Mouse (Mus musculus) C2C12 (cell line): Measurements from ENCODE around the gene Vps16. TPM values are rescaled to one million over a fixed set of nuclear protein-coding genes. Genes with fewer than 3 reads are reported as not detected.

Source experiments
- H3K27me3 ChIP-seq: one replicate; pipeline ENCODE4 v1.6.1; 2011; ENCODE audit not compliant: control insufficient read depth, insufficient read depth, insufficient read length
- H3K36me3 ChIP-seq: one replicate; pipeline ENCODE4 v1.6.1; 2011; ENCODE audit not compliant: control insufficient read depth, insufficient read depth
- H3K4me3 ChIP-seq: one replicate; pipeline ENCODE4 v1.5.1; 2011; ENCODE audit warnings: mild to moderate bottlenecking, control low read depth; ENCODE audit not compliant: poor library complexity, insufficient read depth, severe bottlenecking
- H3K79me2 ChIP-seq: one replicate; pipeline ENCODE4 v1.6.1; 2011; ENCODE audit not compliant: control insufficient read depth, insufficient read depth
- H3K79me3 ChIP-seq: one replicate; pipeline ENCODE4 v1.6.1; 2011; ENCODE audit warnings: low read depth, control low read depth
- H3ac ChIP-seq: one replicate; pipeline ENCODE3; 2011; ENCODE audit warnings: low read depth; ENCODE audit not compliant: control insufficient read depth, insufficient read length
- CEBPB ChIP-seq: IDR thresholded peaks from one replicate; pipeline ENCODE4 v1.6.1; 2011; ENCODE audit warnings: low read depth, mild to moderate bottlenecking, control low read depth, moderate library complexity
- CTCF ChIP-seq: IDR thresholded peaks from one replicate; pipeline ENCODE4 v1.5.1; 2011; ENCODE audit not compliant: control insufficient read depth, insufficient read depth, insufficient read length
- FOSL1 ChIP-seq: IDR thresholded peaks from one replicate; pipeline ENCODE4 v1.8.0; 2011; ENCODE audit warnings: mild to moderate bottlenecking, low read length; ENCODE audit not compliant: poor library complexity, insufficient read depth, severe bottlenecking
- MAX ChIP-seq: IDR thresholded peaks from one replicate; pipeline ENCODE4 v1.6.1; 2011; ENCODE audit warnings: mild to moderate bottlenecking, control low read depth
- MYOD1 ChIP-seq: IDR thresholded peaks from one replicate; pipeline ENCODE4 v1.6.1; 2011; ENCODE audit warnings: low read depth; ENCODE audit not compliant: control insufficient read depth, insufficient read length
- MYOG ChIP-seq: IDR thresholded peaks from one replicate; pipeline ENCODE4 v1.6.1; 2011; ENCODE audit not compliant: control insufficient read depth, insufficient read length; ENCODE audit errors: extremely low read depth
- USF1 ChIP-seq: IDR thresholded peaks from one replicate; pipeline ENCODE4 v1.6.1; 2011; ENCODE audit warnings: low read depth, mild to moderate bottlenecking, control low read depth, moderate library complexity
- polyA plus RNA-seq: library from polyadenylated mRNA; unstranded; fragments of >200 nt; fragmentation: generic; extraction: Trizol; gene quantifications from one replicate; pipeline ENCODE4 v1.2.1, GENCODE M21; 2012; ENCODE audit warnings: missing spikeins

The Vps16 gene
- polyA plus RNA-seq, 1 experiment, result 44.0 TPM

- TF ChIP-seq MAX (no peak), CEBPB (no peak), MYOG (no peak), USF1 (no peak), MYOD1 (no peak), CTCF (no peak), FOSL1 (no peak)
- H3K4me3 ChIP-seq, result no peak overlapping the region
- H3K36me3 ChIP-seq, result no peaks in the 10 kb centered on the region
- H3K79me2 ChIP-seq, result no peaks in the 10 kb centered on the region
- no peaks in the 10 kb centered on the region for H3K79me3 ChIP-seq
- H3ac ChIP-seq, result no peak overlapping the region
- peaks cover 19% of the 10 kb centered on the region for H3K27me3 ChIP-seq
These were observed 33.0 kb upstream of the Vps16 start for GRCm38 (mm10) chr2:130390993-130391625.

- Histone ChIP-seq H3K36me3 (no peaks in the 10 kb centered on the region), H3K79me3 (no peaks in the 10 kb centered on the region), H3ac (no peak overlapping the region), H3K79me2 (no peaks in the 10 kb centered on the region), H3K4me3 (no peak overlapping the region), H3K27me3 (peaks cover 27% of the 10 kb centered on the region)
- TF ChIP-seq CEBPB (no peak), USF1 (no peak), CTCF (no peak), MAX (no peak), MYOD1 (no peak), MYOG (no peak), FOSL1 (no peak)
These were observed 31.3 kb upstream of the Vps16 start for GRCm38 (mm10) chr2:130392836-130393235.

GRCm38 (mm10) chr2:130395696-130396095 lies 28.4 kb upstream of the Vps16 start:
- Histone ChIP-seq H3K79me3 (no peaks in the 10 kb centered on the region), H3K36me3 (no peaks in the 10 kb centered on the region), H3K79me2 (no peaks in the 10 kb centered on the region), H3ac (no peak overlapping the region), H3K4me3 (no peak overlapping the region), H3K27me3 (peaks cover 18% of the 10 kb centered on the region)
- TF ChIP-seq CTCF, result no peak

GRCm38 (mm10) chr2:130397186-130397985 lies 26.8 kb upstream of the Vps16 start, which contains the start of gene Cpxm1:
Gene Cpxm1, minus strand, starts transcription at chr2:130397574.
- H3K79me3 ChIP-seq, result no peaks in the 10 kb centered on the region
- no peak for TF ChIP-seq MYOD1
- peaks cover 15% of the 10 kb centered on the region for H3K27me3 ChIP-seq
- H3ac ChIP-seq, result no peak within 1 kb of the TSS
- H3K36me3 ChIP-seq, result no peaks in the 10 kb centered on the region
- H3K4me3 ChIP-seq, result no peak within 1 kb of the TSS
- H3K79me2 ChIP-seq, result no peaks in the 10 kb centered on the region

- TF ChIP-seq CEBPB, result no peak
- no peak for TF ChIP-seq USF1
- no peak for TF ChIP-seq MYOG
- no peak for TF ChIP-seq CTCF
- TF ChIP-seq MYOD1, result no peak
- TF ChIP-seq FOSL1, result no peak
- no peak for TF ChIP-seq MAX
- no peak overlapping the region for H3K4me3 ChIP-seq
- H3K27me3 ChIP-seq, result peaks cover 21% of the 10 kb centered on the region
These were observed 26.0 kb upstream of the Vps16 start for GRCm38 (mm10) chr2:130398091-130398490.

GRCm38 (mm10) chr2:130400046-130400445 lies 24.1 kb upstream of the Vps16 start:
- no peak overlapping the region for H3ac ChIP-seq
- TF ChIP-seq MYOG (no peak), MAX (no peak), FOSL1 (no peak), CTCF (no peak), MYOD1 (no peak), USF1 (no peak), CEBPB (no peak)
- H3K4me3 ChIP-seq, result no peak overlapping the region
- no peaks in the 10 kb centered on the region for H3K36me3 ChIP-seq
- H3K27me3 ChIP-seq, result peaks cover 22% of the 10 kb centered on the region
- no peaks in the 10 kb centered on the region for H3K79me3 ChIP-seq
- no peaks in the 10 kb centered on the region for H3K79me2 ChIP-seq

More at GRCm38 (mm10) chr2:130398091-130398490, 26.0 kb upstream of the Vps16 start:
- Histone ChIP-seq H3ac (no peak overlapping the region), H3K79me2 (no peaks in the 10 kb centered on the region), H3K36me3 (no peaks in the 10 kb centered on the region), H3K79me3 (no peaks in the 10 kb centered on the region)
